11 mouse cellular contexts compared by ENCODE assay signal in genomic region chr11:55027204-55027855, GRCm38 (mm10). TPM values are rescaled to one million over a fixed set of nuclear protein-coding genes. Genes with fewer than 3 reads are reported as not detected.
DNase-seq lines count a peak whose midpoint lies in the region; ATAC-seq and TF ChIP-seq lines count a peak whose summit lies in the region.
"Had no signal": no experiment of that assay in that cellular context is flagged by ENCODE, and none has a peak within 500 bp of the region (broad histone marks: within the 10 kb centered on the region; RNA-seq: fewer than 3 reads in every experiment).

No protein-coding gene starts in this region.

- peak overlapping the region; percentile 26; the same call in 1 of the 2 replicates for H3K27ac ChIP-seq in heart, embryonic 12.5 days (ENCODE audit: poor library complexity, severe bottlenecking)
- peak overlapping the region; percentile 99 for H3K27ac ChIP-seq in lung, embryonic 15.5 days
- H3K27ac ChIP-seq in intestine, embryonic 16.5 days (ENCODE audit: low read length), result peak overlapping the region; percentile 61
- no peak overlapping the region for H3K27ac ChIP-seq in midbrain, embryonic 16.5 days (ENCODE audit: low read length)
- H3K27ac ChIP-seq: forebrain, embryonic 10.5 days had no signal

- H3K4me2 ChIP-seq in heart, embryonic 12.5 days, result no peak overlapping the region
- peak overlapping the region; percentile 32 for H3K4me2 ChIP-seq in lung, embryonic 15.5 days
- peak overlapping the region; percentile 20 for H3K4me2 ChIP-seq in intestine, embryonic 16.5 days (ENCODE audit: low read depth, low read length)
- H3K4me2 ChIP-seq in myocyte (ENCODE audit: low read depth), result peak overlapping the region; percentile 72
- H3K4me2 ChIP-seq in midbrain, embryonic 16.5 days (ENCODE audit: low read length), result no peak overlapping the region

- WGBS in heart, embryonic 12.5 days, result 82% methylated on average over 2 of the region's 2 CpGs
- WGBS in lung, embryonic 15.5 days, result 38% methylated on average over 2 of the region's 2 CpGs
- WGBS in intestine, embryonic 16.5 days, result 63% methylated on average over 2 of the region's 2 CpGs
- 86% methylated on average over 2 of the region's 2 CpGs for WGBS in midbrain, embryonic 16.5 days

- no peak for DNase-seq in heart, adult 8-10 months (ENCODE audit: low spot score)
- DNase-seq in lung, postnatal 14 days, result no peak
- no peak for DNase-seq in layer of hippocampus, postnatal 10 days (ENCODE audit: low spot score in 2 of 2)
- DNase-seq: heart, postnatal 14 days; layer of hippocampus, postnatal 36 days had no signal

- H3K27me3 ChIP-seq in heart, embryonic 12.5 days (replicated peaks), result no peaks in the 10 kb centered on the region
- no peaks in the 10 kb centered on the region for H3K27me3 ChIP-seq in lung, embryonic 15.5 days
- H3K27me3 ChIP-seq in intestine, embryonic 16.5 days (replicated peaks; ENCODE audit: control insufficient read depth, insufficient read depth, low read length), result no peaks in the 10 kb centered on the region
- H3K27me3 ChIP-seq in myocyte (ENCODE audit: control insufficient read depth, insufficient read depth, insufficient read length), result no peaks in the 10 kb centered on the region
- no peaks in the 10 kb centered on the region for H3K27me3 ChIP-seq in midbrain, embryonic 16.5 days (ENCODE audit: control insufficient read depth, insufficient read depth, low read depth, low read length)

- peaks cover 18% of the 10 kb centered on the region for H3K36me3 ChIP-seq in heart, embryonic 12.5 days
- no peaks in the 10 kb centered on the region; the same call in 1 of the 2 replicates for H3K36me3 ChIP-seq in lung, embryonic 15.5 days
- H3K36me3 ChIP-seq in intestine, embryonic 16.5 days (ENCODE audit: control insufficient read depth, insufficient read depth, low read length), result no peaks in the 10 kb centered on the region
- H3K36me3 ChIP-seq in myocyte (ENCODE audit: control insufficient read depth, insufficient read depth), result peaks cover 28% of the 10 kb centered on the region
- H3K36me3 ChIP-seq in midbrain, embryonic 16.5 days (ENCODE audit: control insufficient read depth, insufficient read depth, low read length), result no peaks in the 10 kb centered on the region
- H3K36me3 ChIP-seq: forebrain, embryonic 10.5 days had no signal

- H3K9ac ChIP-seq in heart, embryonic 12.5 days, result no peak overlapping the region
- H3K9ac ChIP-seq in lung, embryonic 15.5 days, result no peak overlapping the region
- H3K9ac ChIP-seq in intestine, embryonic 16.5 days (ENCODE audit: low read depth, low read length), result no peak overlapping the region
- no peak overlapping the region for H3K9ac ChIP-seq in midbrain, embryonic 16.5 days (ENCODE audit: low read depth, low read length)

- ATAC-seq in heart, embryonic 12.5 days (ENCODE audit: insufficient number of reproducible peaks, low FRiP score), result no peak
- ATAC-seq in lung, embryonic 15.5 days (ENCODE audit: borderline replicate concordance, extremely low read depth, low FRiP score, low TSS enrichment), result no peak
- ATAC-seq in intestine, embryonic 16.5 days, result 0 out of 2 replicates have a peak, but pooled peaks have one; percentile 11
- ATAC-seq in midbrain, embryonic 16.5 days, result no peak

- no peak overlapping the region for H3K4me3 ChIP-seq in heart, embryonic 12.5 days
- H3K4me3 ChIP-seq in lung, embryonic 15.5 days, result no peak overlapping the region
- H3K4me3 ChIP-seq in intestine, embryonic 16.5 days (ENCODE audit: low read length), result no peak overlapping the region
- H3K4me3 ChIP-seq in myocyte, result no peak overlapping the region
- H3K4me3 ChIP-seq in midbrain, embryonic 16.5 days (ENCODE audit: low read depth, low read length), result no peak overlapping the region
- H3K4me3 ChIP-seq: forebrain, embryonic 10.5 days had no signal

- H3K79me2 ChIP-seq in myocyte (ENCODE audit: control insufficient read depth, insufficient read depth), result peaks cover 99% of the 10 kb centered on the region

- TF ChIP-seq POLR2A in myocyte (IDR thresholded peaks at IDR 0.05; ENCODE audit: insufficient read length, low read depth), result no peak

- H3ac ChIP-seq in myocyte (ENCODE audit: control insufficient read depth, insufficient read length), result no peak overlapping the region

- no peaks in the 10 kb centered on the region for H3K9me3 ChIP-seq in heart, embryonic 12.5 days (replicated peaks)
- no peaks in the 10 kb centered on the region for H3K9me3 ChIP-seq in lung, embryonic 15.5 days
- no peaks in the 10 kb centered on the region for H3K9me3 ChIP-seq in intestine, embryonic 16.5 days (ENCODE audit: control insufficient read depth, low read length)
- H3K9me3 ChIP-seq in midbrain, embryonic 16.5 days (replicated peaks; ENCODE audit: control insufficient read depth, low read length, poor library complexity, severe bottlenecking), result no peaks in the 10 kb centered on the region
- H3K9me3 ChIP-seq: forebrain, embryonic 10.5 days had no signal

- H3K4me1 ChIP-seq in heart, embryonic 12.5 days (replicated peaks), result peaks cover 89% of the 10 kb centered on the region
- peaks cover 89% of the 10 kb centered on the region for H3K4me1 ChIP-seq in lung, embryonic 15.5 days
- H3K4me1 ChIP-seq in intestine, embryonic 16.5 days (ENCODE audit: control insufficient read depth, insufficient read depth, low read length), result peaks cover 71% of the 10 kb centered on the region
- peaks cover 28% of the 10 kb centered on the region for H3K4me1 ChIP-seq in midbrain, embryonic 16.5 days (ENCODE audit: control insufficient read depth, insufficient read depth, low read length)

TF ChIP-seq in myocyte, 11 proteins besides CTCF, POLR2A, EP300 and RAD21:
- TF ChIP-seq USF1 (IDR thresholded peaks at IDR 0.05; ENCODE audit: low read depth) (no peak), SRF (IDR thresholded peaks at IDR 0.05; ENCODE audit: control insufficient read depth, insufficient read length, low read depth) (no peak), MYOG (IDR thresholded peaks at IDR 0.05; ENCODE audit: control insufficient read depth in 1 of 3, insufficient read depth in 1 of 3, insufficient read length in 2 of 3, low read depth in 2 of 3) (peak in 1 of 3 experiments; percentile 53), TCF12 (IDR thresholded peaks at IDR 0.05; ENCODE audit: insufficient read depth, poor library complexity, severe bottlenecking) (no peak), MYOD1 (IDR thresholded peaks at IDR 0.05; ENCODE audit: control insufficient read depth in 1 of 3, insufficient read length in 2 of 3, low read depth in 2 of 3) (no peak), E2F4 (IDR thresholded peaks at IDR 0.05; ENCODE audit: insufficient read depth) (no peak)

RNA-seq across cellular contexts. Expression of gene Anxa6, which starts 5.9 kb away (rescaled TPM):
- polyA plus RNA-seq in heart, embryonic 12.5 days (2016; fragmentation: Nextera tagmentation; extraction: Ambion mirVana), result 335 and 339 TPM in 2 replicates
- 100 to 1,000 TPM; 202 to 217 (median 212) TPM for total RNA-seq in heart, adult 8-10 months (2022)
- polyA plus RNA-seq in lung, embryonic 15.5 days (2015; fragmentation: Nextera tagmentation; extraction: Ambion mirVana), result 422 and 428 TPM in 2 replicates
- polyA plus RNA-seq in intestine, embryonic 16.5 days (2015; fragmentation: Nextera tagmentation; extraction: Ambion mirVana), result 235 and 247 TPM in 2 replicates
- polyA plus RNA-seq in myocyte (2012; fragmentation: generic; extraction: Trizol), result 722 TPM
- polyA plus RNA-seq in midbrain, embryonic 16.5 days (2015; fragmentation: Nextera tagmentation; extraction: Ambion mirVana), result 36.3 and 37.0 TPM in 2 replicates
- total RNA-seq in layer of hippocampus, postnatal 10 days (2021), result 10 to 100 TPM; 88.4 to 88.7 TPM

RNA-seq across cellular contexts. Expression of gene Ccdc69, which starts 50.6 kb away (rescaled TPM):
- polyA plus RNA-seq in heart, embryonic 12.5 days (2016; fragmentation: Nextera tagmentation; extraction: Ambion mirVana), result 17.5 and 19.0 TPM in 2 replicates
- total RNA-seq in heart, adult 8-10 months (2022), result 1 to 10 TPM; 5.9 to 9.4 (median 6.5) TPM
- 2.9 and 3.8 TPM in 2 replicates for polyA plus RNA-seq in lung, embryonic 15.5 days (2015; fragmentation: Nextera tagmentation; extraction: Ambion mirVana)
- polyA plus RNA-seq in intestine, embryonic 16.5 days (2015; fragmentation: Nextera tagmentation; extraction: Ambion mirVana), result 2.3 and 3.0 TPM in 2 replicates
- polyA plus RNA-seq in myocyte (2012; fragmentation: generic; extraction: Trizol), result 0.11 TPM
- 0.19 and 0.27 TPM in 2 replicates for polyA plus RNA-seq in midbrain, embryonic 16.5 days (2015; fragmentation: Nextera tagmentation; extraction: Ambion mirVana)
- total RNA-seq in layer of hippocampus, postnatal 10 days (2021), result under 1 TPM; 0.40 to 0.59 TPM

Comparison
In these comparisons a context has a peak if more than half of its experiments do, and no peak if none do; other contexts are left out.
1. H3K4me2 ChIP-seq: peak in lung, embryonic 15.5 days (single experiment), intestine, embryonic 16.5 days (single experiment) and myocyte (single experiment); none in heart, embryonic 12.5 days (single experiment) and midbrain, embryonic 16.5 days (single experiment).